Mouse (Mus musculus) limb, embryonic 14.5 days (tissue): Measurements from ENCODE around the gene Asic2. TPM values are rescaled to one million over a fixed set of nuclear protein-coding genes. Genes with fewer than 3 reads are reported as not detected.
"Not testable (repeated sequence)": the region's sequence is repeated elsewhere in the genome, so short reads cannot be mapped to it uniquely, and the experiment has no call there.

Experiments used
- ATAC-seq: fragments of 200-750 bp; cut with Nextera tagmentation; 2 replicates; pipeline ENCODE4 v1.8.0; 2017; ENCODE audit warnings: low read depth, moderate number of reproducible peaks, moderate TSS enrichment; ENCODE audit not compliant: low FRiP score
- DNase-seq: peaks from one replicate; pipeline ENCODE4 v3.0.0-alpha.2; 2015; ENCODE audit warnings: low spot score
- H3K27ac ChIP-seq: fragments of 300-500 bp; sonication (generic); replicated peaks from 2 replicates; pipeline ENCODE4 v1.5.1; 2014; ENCODE audit warnings: low read depth, mild to moderate bottlenecking, low read length, moderate library complexity, mixed read lengths
- H3K27me3 ChIP-seq: fragments of 300-500 bp; sonication (generic); 2 replicates; pipeline ENCODE4 v1.6.1; 2014; ENCODE audit warnings: low read length, mixed read lengths; ENCODE audit not compliant: control insufficient read depth, insufficient read depth
- H3K36me3 ChIP-seq: fragments of 300-500 bp; sonication (generic); 2 replicates; pipeline ENCODE4 v1.6.1; 2014; ENCODE audit warnings: mild to moderate bottlenecking, low read length, moderate library complexity, mixed read lengths; ENCODE audit not compliant: control insufficient read depth, insufficient read depth
- H3K4me1 ChIP-seq: fragments of 300-500 bp; sonication (generic); 2 replicates; pipeline ENCODE4 v1.6.1; 2014; ENCODE audit warnings: antibody characterized with exemption, low read length, mixed read lengths; ENCODE audit not compliant: control insufficient read depth, insufficient read depth
- H3K4me2 ChIP-seq: fragments of 300-500 bp; sonication (generic); replicated peaks from 2 replicates; pipeline ENCODE4 v1.6.1; 2014; ENCODE audit warnings: low read depth, mild to moderate bottlenecking, low read length, moderate library complexity; ENCODE audit not compliant: severe bottlenecking
- H3K4me3 ChIP-seq: fragments of 300-500 bp; sonication (generic); replicated peaks from 2 replicates; pipeline ENCODE4 v1.5.1; 2014; ENCODE audit warnings: low read length
- H3K9ac ChIP-seq: fragments of 300-500 bp; sonication (generic); 2 replicates; pipeline ENCODE4 v1.6.1; 2014; ENCODE audit warnings: mild to moderate bottlenecking, low read depth, low read length, moderate library complexity; ENCODE audit not compliant: severe bottlenecking
- H3K9me3 ChIP-seq: fragments of 300-500 bp; sonication (generic); 2 replicates; pipeline ENCODE4 v1.6.1; 2016; ENCODE audit warnings: low read length; ENCODE audit not compliant: control insufficient read depth
- POLR2A ChIP-seq: fragments of 200-500 bp; IDR thresholded peaks from 2 replicates; pipeline ENCODE4 v1.8.0; 2012; ENCODE audit warnings: inconsistent platforms, mild to moderate bottlenecking, moderate library complexity, borderline replicate concordance; ENCODE audit not compliant: insufficient read depth, insufficient read length; ENCODE audit errors: extremely low read depth
- WGBS: fragments of 180-500 bp; shearing (Covaris S2); extraction: QIAGEN DNeasy Blood & Tissue Kit; methylation state at CpG from one replicate; pipeline ENCODE4 v1.1.7; 2014; 5-methylcytosine and 5-hydroxymethylcytosine counted together
- polyA plus RNA-seq, 2 experiments: library from polyadenylated mRNA; depleted of rRNA in 1 of 2; stranded (reverse) in 1 of 2; unstranded in 1 of 2; fragments of >200 nt; fragmentation: Nextera tagmentation in 1 of 2; extraction: Ambion mirVana in 1 of 2; gene quantifications; 2 replicates each; pipeline versions ENCODE4 v1.2.1 to v1.2.3; 2012 to 2014

The Asic2 gene
- polyA plus RNA-seq, 2 experiments = 0.72 to 1.3 TPM

DNA sequence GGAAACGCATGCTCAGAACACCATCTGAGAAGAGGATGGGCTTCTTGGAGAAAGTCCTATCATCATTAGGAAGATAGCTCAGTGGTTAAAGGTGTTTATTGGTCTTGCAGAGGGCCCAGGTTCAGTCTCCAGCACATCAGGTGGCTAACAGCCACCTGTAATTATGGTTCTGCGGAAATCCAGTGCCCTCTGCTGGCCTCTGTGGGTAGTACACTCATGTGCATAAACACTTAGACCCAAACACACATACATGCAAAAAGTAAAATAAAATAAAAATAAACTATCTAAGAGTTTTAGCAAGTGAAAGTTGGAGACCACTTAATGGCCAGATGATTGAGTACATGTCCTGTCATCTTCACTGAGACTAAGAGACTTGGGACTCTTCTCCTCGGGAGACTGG is 603.8 kb downstream of the Asic2 start:
- no peak overlapping the region for H3K27ac ChIP-seq
- peaks cover 6% of the 10 kb centered on the region; the same call in 1 of the 2 replicates for H3K4me1 ChIP-seq
- H3K4me2 ChIP-seq = no peak overlapping the region
- no peaks in the 10 kb centered on the region for H3K27me3 ChIP-seq
- ATAC-seq = no peak
- H3K9ac ChIP-seq = no peak overlapping the region
- 99% methylated on average over 3 of the region's 3 CpGs for WGBS
- no peaks in the 10 kb centered on the region for H3K9me3 ChIP-seq
- no peak for DNase-seq
- no peaks in the 10 kb centered on the region for H3K36me3 ChIP-seq
- TF ChIP-seq POLR2A = no peak
- H3K4me3 ChIP-seq = no peak overlapping the region

DNA sequence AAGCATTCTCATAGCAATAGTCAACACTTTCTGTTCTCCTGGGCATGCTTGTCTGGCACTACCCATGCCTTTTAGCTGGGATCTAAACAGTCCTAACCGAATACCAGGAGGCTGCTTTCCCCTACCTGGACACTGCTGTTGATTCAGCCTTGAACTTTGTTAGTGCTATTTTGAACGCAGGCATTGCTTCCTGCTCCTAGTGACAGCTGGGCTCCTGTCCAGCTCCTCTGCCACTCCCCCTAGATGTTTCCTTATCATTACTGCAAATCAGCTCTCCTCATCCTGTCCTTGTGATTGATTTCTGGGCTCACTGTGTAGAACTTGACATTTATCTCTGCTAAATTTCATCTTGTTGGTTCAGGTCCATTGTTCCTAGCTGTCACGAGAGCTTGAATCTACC is 605.8 kb downstream of the Asic2 start:
- no peak overlapping the region for H3K9ac ChIP-seq
- no peak overlapping the region for H3K4me3 ChIP-seq
- 59% methylated on average over 3 of the region's 3 CpGs for WGBS
- no peak for DNase-seq
- no peak overlapping the region for H3K27ac ChIP-seq
- ATAC-seq = no peak
- H3K9me3 ChIP-seq = no peaks in the 10 kb centered on the region
- TF ChIP-seq POLR2A = no peak
- no peaks in the 10 kb centered on the region for H3K36me3 ChIP-seq
- H3K4me1 ChIP-seq = peaks cover 6% of the 10 kb centered on the region; the same call in 1 of the 2 replicates
- H3K27me3 ChIP-seq = no peaks in the 10 kb centered on the region
- H3K4me2 ChIP-seq = no peak overlapping the region

DNA sequence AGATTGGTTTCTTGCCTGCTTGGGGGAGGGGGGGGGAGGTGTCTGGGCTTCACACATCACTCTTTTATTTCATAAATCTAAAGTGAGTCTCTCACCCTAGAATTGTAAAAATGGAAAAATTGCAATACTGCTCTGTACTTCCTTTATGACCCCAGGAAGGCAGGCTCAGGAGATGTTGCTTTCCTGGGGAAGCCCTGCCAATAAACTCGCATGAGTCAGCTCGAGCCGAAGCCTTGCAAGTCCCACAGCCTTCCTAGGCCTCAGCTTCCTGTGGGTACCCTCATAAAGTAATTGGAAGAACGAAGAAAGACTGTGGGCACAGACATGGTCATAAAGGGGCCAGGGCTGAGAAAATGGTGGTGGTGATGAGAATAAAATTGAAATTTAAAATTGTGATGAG is 607.2 kb downstream of the Asic2 start:
- Histone ChIP-seq H3K4me3 (no peak overlapping the region), H3K9me3 (no peaks in the 10 kb centered on the region), H3K27me3 (no peaks in the 10 kb centered on the region), H3K4me1 (peaks cover 6% of the 10 kb centered on the region; the same call in 1 of the 2 replicates), H3K9ac (no peak overlapping the region), H3K36me3 (no peaks in the 10 kb centered on the region), H3K4me2 (no peak overlapping the region), H3K27ac (no peak overlapping the region)
- no peak for TF ChIP-seq POLR2A
- WGBS = 33% methylated on average over 4 of the region's 4 CpGs
- ATAC-seq = peak; percentile 63
- DNase-seq = peak; percentile 20

DNA sequence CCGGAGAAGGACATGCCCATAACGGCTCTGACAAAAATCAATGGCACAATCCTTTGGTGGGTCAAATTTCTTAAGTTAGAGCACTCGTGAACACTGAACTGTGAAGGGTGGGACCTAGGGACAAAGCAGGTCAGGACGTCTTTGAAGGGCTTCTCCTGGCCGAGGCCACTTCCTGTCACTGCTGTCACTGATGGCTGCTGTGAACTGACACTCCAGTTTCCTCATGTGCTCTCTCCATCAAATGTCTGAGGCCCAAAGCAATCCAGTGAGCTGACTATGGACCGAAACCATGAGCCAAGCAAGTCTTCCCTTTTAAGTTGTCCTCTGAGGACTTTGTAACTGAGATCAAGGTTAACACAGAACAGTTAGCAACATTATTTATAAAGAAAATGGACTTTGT is 617.8 kb downstream of the Asic2 start:
- WGBS = 56% methylated on average over 5 of the region's 6 CpGs
- not testable (repeated sequence) for H3K4me3 ChIP-seq, ATAC-seq, H3K4me2 ChIP-seq, DNase-seq, H3K36me3 ChIP-seq, H3K4me1 ChIP-seq, H3K27ac ChIP-seq, H3K9me3 ChIP-seq, H3K9ac ChIP-seq, H3K27me3 ChIP-seq

DNA sequence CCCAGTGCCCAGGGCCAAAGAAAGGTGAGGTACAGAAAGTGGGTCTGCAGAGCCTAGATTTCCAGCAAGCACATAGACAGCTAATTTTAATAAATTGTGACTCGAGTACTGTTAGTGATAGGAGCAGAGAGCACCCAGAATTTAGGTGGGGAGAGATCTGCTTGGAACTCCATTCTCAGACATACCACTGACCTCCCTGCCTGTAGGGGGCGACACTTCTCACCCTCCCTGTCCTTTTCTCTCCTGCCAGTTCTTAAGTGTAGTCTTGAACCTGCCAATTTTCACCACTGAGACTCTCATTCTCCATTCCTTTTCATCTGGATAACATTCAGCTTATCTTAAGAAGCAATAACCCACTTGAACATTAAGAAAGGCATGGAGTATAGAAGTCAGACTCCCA is 636.3 kb downstream of the Asic2 start:
- Histone ChIP-seq H3K4me1 (no peaks in the 10 kb centered on the region), H3K36me3 (no peaks in the 10 kb centered on the region), H3K27ac (no peak overlapping the region), H3K4me3 (no peak overlapping the region), H3K9ac (no peak overlapping the region), H3K4me2 (no peak overlapping the region), H3K27me3 (no peaks in the 10 kb centered on the region), H3K9me3 (no peaks in the 10 kb centered on the region)
- TF ChIP-seq POLR2A = no peak
- ATAC-seq (no peak), DNase-seq (no peak)
- 78% methylated on average over 2 of the region's 2 CpGs for WGBS

DNA sequence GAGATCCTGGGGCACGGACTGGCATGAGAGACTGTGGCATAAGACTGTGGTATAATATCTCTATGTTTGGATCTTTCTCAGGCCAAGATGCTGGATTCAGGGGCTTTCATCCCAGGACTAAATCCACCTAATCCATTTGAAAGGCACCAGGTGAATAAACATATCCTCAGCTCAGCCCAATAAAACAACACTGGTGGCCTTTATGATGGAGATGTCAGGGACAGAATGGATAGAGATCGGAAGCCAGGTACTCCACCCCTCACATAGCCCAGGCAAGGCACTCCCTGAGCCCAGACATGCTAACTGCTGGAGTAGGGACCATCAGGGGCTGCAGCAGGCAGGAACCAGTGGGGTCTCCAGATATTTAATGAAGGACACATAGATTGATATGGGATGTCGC is 637.3 kb downstream of the Asic2 start:
- ATAC-seq = no peak
- 77% methylated on average over 3 of the region's 3 CpGs for WGBS
- no peaks in the 10 kb centered on the region for H3K36me3 ChIP-seq

More for the DNA sequence above, 637.3 kb downstream of the Asic2 start:
- Histone ChIP-seq H3K9ac (no peak overlapping the region), H3K9me3 (no peaks in the 10 kb centered on the region), H3K27ac (no peak overlapping the region), H3K27me3 (no peaks in the 10 kb centered on the region), H3K4me2 (no peak overlapping the region), H3K4me3 (no peak overlapping the region), H3K4me1 (no peaks in the 10 kb centered on the region)
- TF ChIP-seq POLR2A = no peak
- DNase-seq = no peak
